Mouse (Mus musculus) megakaryocyte, embryonic 14.5 days (primary cell): ENCODE results near the gene Col6a6.

ENCODE experiments used
- FLI1 ChIP-seq: IDR thresholded peaks from 2 replicates; pipeline ENCODE4 v1.6.1; 2012; ENCODE audit warnings: low read length, inconsistent platforms, mixed read lengths
- GATA1 ChIP-seq: IDR thresholded peaks from 3 replicates; pipeline ENCODE4 v1.6.1; 2012; ENCODE audit warnings: mixed read lengths, low read length, inconsistent platforms, borderline replicate concordance

DNA sequence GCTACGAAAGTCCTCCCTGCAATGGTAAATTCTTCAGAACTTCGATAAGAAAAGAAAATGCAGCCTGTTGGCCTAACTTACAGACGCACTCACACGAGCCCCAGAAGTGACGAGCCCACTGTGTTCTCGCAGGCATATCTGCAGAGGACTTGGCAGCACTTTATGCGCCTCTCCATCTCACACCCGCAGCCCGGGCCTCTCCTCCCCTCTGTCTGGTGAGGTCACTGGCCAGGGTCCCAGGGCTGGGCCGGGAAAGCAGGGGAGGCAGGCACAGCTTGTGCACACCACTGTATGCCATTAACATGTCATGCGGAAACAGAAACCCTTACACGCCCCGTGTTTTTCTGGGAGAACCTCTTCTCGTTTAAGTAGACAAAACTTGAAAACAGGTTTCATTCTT lies 43.7 kb upstream of the Col6a6 start:
- TF ChIP-seq GATA1 = no peak
- no peak for TF ChIP-seq FLI1
